Mouse (Mus musculus) thymus, postnatal 0 days (tissue): ENCODE data around the gene Socs5. TPM values are rescaled to one million over a fixed set of nuclear protein-coding genes. Genes with fewer than 3 reads are reported as not detected.
A peak's percentile ranks its signal among the peaks of the same experiment; 100 is the strongest.

Source experiments
- DNase-seq: peaks from one replicate; pipeline ENCODE4 v3.0.0-alpha.2; 2015; ENCODE audit warnings: low spot score
- polyA plus RNA-seq: library from polyadenylated mRNA; unstranded; fragments of >200 nt; fragmentation: Nextera tagmentation; extraction: Ambion mirVana; gene quantifications from 2 replicates; pipeline ENCODE4 v1.2.1, GENCODE M21; 2015

The Socs5 gene
- polyA plus RNA-seq, 1 experiment from 2014 or later, result 3.6 TPM

DNA sequence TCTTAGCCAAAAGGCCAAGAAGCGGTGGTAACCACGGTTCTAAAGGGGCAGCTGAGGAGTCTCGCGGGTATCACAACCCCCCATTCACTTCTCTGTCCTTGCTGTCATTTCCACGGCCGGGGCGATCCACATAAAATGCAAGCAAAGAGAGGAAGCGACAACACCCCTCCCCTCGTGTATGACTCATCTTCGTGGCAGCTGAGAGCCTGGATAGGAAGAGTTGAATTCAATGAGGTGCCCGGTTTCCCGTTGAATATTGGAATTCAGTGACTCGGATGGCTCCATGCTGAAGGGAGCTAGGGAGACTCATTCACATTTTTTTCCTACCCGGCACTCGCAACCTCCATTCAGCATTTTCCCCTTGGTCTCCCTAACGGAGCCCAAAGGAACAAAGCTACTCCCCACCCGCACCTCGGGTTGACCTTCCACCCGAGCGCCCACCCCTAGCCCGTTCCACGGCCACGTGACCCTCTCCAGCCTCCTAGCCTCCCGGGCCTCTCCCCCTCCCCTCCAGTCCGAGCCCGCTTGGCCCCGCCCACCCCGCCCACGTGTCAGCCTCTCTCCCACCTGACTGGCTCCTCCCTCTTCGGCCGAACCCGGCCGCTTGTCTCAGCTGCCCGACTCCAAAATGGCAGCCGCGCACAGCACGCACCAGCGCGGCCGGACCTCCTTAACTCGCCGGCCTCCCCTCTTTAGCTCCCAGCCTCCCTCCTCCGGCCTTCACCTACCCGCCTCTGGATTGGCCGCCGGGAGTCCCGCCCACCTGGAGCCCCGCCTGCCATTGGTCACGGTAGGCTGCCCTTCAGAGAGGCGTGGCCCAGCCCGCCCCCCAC is 572 bp upstream of the Socs5 start:
- DNase-seq, result peak; percentile 89

- no peak for DNase-seq
Measured at GRCm38 (mm10) chr17:87108507-87109292, 1.2 kb downstream of the Socs5 start.

DNA sequence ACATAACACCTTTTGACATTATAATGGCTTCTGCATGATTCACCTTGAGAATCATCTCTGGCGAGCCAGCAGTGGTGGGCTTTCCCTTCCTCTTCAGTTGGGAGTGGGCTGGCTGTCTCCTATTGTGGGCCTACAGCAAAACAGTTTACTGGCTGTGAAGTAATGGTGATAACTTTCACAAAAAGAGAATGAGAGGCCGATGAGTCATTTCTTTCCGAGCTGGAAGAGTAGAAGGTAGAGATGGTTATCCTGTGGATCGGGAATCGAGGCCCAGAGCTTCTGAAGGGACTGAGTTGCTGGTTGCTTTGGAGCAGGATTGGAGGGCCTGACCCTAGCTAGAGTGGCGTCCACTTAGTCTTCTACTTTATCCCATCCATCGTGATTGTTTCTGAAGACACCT is 2.0 kb downstream of the Socs5 start:
- no peak for DNase-seq

- no peak for DNase-seq
Measured at GRCm38 (mm10) chr17:87112852-87113592, 5.5 kb downstream of the Socs5 start.

DNA sequence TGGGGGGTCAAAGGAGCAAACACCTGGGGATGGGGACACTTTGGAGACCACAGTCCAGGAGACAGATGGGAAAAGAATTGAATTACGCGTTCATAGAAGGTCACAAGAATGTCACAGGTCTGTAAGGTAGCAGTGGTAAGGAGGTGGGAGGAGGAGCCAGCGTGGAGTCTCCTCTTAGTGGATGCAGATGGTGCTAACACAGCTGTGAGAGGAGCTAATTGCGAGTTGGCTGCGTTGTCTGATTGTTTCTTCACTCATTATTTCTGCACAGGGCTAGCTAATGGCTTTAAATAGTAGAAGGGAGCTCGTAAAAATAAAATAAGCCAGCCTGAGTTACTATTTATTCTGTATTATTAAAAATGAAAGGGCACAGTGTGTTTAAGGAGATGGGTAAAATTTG is 8.1 kb downstream of the Socs5 start:
- DNase-seq, result no peak

DNA sequence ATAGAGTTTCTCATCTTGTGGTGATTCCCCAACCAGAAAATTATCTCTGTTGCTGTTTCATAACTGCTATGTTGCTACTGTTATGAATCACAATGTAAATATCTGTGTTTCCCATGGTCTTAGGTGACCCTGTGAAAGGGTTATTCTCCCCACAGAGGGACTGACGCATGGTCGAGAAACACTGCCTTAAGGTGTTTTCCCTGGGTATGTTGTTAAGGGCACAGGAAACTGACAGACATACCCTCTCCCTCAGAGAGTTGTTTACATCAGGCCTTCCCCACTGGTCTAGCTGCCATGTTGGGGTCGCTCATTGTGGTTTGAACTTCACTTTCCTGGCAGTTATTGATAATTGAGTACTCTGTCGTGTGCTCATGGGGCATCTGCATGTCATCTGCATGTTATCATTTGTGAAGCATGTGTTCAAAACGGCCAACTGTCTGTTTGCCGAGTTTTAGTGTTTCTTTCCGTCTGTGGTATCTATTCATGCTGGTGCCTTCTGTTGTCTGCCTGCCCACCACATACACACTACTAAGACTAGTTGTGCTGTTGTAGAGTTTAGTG is 11.6 kb downstream of the Socs5 start:
- no peak for DNase-seq

DNA sequence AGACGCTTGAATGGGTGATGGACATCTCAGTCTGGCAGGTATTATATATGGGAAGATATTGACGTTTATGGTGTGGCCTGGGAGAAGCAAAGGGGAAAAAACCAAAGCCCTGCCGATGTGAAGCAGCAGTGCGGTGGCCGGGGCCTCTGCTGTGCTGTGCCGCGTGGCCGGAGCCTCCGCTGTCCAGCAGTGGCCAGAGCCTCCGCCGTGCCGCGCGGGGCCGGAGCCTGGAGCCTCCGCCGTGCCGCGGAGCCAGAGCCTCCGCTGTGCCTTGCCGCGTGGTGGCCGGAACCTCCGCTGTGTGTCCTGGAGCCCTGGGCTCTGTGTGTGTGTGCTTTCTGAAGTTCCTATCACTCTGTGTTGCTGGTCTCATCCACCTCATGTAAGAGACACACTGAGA is 17.9 kb downstream of the Socs5 start:
- DNase-seq, result no peak

DNA sequence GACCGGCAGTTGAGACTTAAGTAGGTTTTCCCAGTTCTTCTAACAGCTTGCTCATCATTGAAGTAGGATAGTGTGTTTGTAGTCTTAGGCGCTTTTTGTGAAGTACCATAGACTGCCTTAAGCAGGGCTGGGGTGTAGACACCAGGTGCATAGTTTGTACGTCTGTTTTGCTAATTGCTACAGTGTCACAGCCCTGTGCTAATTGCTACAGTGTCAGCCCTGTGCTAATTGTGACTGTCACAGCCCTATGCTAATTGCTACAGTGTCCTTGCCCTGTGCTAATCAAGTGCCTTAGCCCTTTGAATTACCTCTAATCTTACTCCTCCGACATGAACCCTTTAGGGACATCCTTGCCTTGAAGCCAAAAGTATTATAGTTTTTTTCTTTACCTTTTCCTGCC is 24.8 kb downstream of the Socs5 start:
- DNase-seq, result no peak

- no peak for DNase-seq
Measured at GRCm38 (mm10) chr17:87133823-87134222, 26.3 kb downstream of the Socs5 start.

DNA sequence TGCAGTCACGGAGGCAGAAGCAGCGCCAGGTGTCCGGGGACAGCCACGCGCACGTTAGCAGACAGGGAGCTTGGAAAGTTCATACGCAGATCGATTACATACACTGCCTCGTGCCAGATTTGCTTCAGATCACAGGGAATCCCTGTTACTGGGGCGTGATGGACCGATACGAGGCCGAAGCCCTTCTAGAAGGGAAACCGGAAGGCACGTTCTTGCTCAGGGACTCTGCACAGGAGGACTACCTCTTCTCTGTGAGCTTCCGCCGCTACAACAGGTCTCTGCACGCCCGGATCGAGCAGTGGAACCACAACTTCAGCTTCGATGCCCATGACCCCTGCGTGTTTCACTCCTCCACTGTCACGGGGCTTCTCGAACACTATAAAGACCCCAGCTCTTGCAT is 27.2 kb downstream of the Socs5 start:
- no peak for DNase-seq

GRCm38 (mm10) chr17:87135741-87136140 is 28.3 kb downstream of the Socs5 start:
- no peak for DNase-seq

DNA sequence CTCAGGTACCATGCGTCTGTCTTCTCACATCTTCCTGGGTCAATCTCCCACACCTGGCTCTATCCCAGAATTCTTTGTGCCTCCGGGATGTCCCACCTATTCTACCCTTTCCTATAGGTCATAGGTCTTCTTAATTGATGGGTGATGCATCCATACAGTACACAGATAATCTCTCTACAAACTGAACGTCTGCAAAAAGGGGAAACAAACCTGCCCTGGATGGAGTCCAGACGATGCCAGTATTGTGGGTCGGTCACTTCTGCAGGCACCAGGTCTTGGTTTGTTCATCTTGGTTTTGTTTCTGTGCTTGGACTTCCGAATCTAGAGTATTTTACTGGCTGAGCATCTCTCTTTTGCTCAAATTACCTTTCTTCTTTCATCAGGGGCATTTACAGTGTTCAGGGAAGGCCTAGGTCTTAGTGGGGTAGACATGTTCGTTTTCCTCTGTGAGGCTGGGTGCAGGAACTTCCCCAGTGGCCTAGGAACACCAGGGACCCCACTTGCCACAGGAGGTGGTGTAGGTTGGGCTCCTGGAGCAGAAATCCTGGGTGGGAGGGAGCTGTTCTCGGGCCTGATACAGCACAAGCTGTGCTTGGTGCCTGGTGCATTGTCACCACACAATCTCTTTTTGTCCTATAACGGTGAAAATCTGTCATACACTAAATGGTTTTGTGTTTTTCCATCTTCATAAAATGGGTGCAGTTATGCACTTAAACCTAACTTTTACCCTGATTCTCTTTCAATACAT is 33.9 kb downstream of the Socs5 start:
- DNase-seq, result no peak

DNA sequence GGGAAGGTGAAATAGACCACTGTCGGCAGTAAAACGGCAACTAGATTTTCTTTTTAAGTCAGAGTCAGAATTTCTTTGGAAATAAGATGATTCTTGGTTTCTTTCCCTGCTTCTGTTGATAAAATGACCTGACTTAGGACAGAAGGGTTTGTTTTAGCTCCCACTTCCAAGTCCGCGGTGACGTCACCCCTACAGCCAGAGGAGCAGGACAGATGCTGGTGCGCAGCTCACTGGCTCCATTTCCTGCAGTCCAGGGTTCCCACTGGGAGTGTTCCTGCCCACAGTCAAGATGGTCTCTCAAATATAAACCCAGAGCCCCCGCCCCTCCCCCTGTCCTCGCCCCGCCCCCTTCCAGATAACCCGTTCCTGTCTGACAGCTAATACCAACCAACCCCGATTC is 34.8 kb downstream of the Socs5 start:
- DNase-seq, result no peak

GRCm38 (mm10) chr17:87143186-87143585 is 35.7 kb downstream of the Socs5 start:
- DNase-seq, result no peak

GRCm38 (mm10) chr17:87146415-87147021 is 39.0 kb downstream of the Socs5 start:
- no peak for DNase-seq

DNA sequence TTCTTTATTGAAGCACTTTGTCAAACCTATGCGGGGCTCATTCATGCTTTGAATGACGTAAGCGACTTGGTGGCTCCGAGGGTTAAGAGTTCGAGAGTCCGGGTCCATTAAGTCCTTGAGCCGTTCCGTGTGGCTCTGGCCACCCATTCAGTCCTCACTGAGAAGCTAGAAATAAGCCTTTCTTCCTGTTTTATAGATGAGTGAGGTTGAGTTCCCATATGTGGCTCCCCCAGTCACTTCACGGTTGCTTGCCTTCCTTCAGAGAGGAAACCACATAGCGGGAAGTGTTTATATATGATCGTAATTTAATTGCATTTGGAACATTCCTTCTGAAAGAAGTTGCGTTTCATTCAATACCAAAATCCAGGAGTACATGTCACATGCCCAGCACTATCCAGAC is 42.3 kb downstream of the Socs5 start:
- no peak for DNase-seq

DNA sequence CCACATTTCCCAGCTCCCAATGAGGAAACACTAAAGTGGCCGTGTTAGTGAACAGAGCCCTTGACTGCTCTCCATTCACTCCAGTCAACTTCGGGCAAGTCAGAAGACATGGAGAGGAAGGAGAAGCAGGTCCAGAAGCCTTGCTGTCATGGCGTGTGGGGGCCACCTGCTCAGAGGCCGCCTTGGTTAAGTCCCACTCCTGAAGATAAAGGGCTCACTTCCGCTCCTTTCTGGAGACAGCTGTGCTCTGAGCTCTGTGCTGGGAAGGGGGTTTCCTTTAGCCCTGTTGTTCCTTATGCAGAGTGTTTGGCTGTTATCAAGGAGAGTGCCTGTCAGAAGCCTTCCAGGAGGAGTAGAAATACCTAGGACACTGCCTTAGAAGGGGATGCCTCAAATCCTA is 45.5 kb downstream of the Socs5 start:
- DNase-seq, result peak; percentile 77

DNA sequence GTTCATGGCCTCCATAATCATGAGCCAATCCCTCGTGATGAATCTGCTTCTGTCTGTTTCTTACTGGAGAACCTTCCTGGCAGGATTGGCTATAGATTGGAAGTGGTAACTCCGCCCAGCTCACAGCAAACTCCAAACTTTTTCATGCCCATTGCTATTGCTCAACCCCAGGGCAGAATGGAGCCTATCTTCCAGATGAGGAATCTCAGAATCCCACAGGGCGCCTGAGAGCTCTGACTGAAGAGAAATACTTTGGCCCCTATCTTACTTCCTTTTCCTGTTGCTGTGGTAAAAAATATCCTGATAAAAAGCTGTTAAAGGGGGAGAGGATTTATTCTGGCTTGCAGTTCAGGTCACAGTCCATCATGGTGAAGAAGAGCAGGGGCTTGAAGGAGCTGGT is 48.2 kb downstream of the Socs5 start:
- no peak for DNase-seq

- DNase-seq, result no peak
Measured at GRCm38 (mm10) chr17:87157739-87158138, 50.3 kb downstream of the Socs5 start.

DNA sequence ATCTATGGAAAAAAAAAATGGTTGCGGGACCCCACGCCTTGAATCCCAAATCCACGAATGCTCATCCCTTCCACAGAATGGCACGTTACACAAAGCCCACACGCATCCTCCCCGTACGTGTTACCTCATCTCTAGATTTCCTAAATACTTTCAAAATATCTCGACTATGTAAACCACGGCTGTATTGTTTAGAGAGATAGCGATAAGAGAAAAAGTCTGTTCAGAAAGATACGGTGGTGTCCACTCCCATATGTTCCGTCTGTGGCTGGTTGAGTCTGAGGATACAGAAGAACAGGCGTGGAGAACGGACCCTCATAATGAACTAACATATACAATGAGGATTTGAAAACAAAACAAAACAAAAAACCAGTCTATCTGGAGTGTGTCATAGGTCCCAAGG is 51.1 kb downstream of the Socs5 start:
- no peak for DNase-seq

GRCm38 (mm10) chr17:87160270-87160669 is 52.8 kb downstream of the Socs5 start:
- DNase-seq, result no peak
